Mouse (Mus musculus): Measurements from ENCODE around the gene Hspb3. TPM values are rescaled to one million over a fixed set of nuclear protein-coding genes. Genes with fewer than 3 reads are reported as not detected.
A peak's percentile ranks its signal among the peaks of the same experiment; 100 is the strongest.

Gene Hspb3
- total RNA-seq (2021) = not detected
- long read RNA-seq, experiment 1 = 0 reads
- long read RNA-seq, experiment 2 = 0 reads

DNA sequence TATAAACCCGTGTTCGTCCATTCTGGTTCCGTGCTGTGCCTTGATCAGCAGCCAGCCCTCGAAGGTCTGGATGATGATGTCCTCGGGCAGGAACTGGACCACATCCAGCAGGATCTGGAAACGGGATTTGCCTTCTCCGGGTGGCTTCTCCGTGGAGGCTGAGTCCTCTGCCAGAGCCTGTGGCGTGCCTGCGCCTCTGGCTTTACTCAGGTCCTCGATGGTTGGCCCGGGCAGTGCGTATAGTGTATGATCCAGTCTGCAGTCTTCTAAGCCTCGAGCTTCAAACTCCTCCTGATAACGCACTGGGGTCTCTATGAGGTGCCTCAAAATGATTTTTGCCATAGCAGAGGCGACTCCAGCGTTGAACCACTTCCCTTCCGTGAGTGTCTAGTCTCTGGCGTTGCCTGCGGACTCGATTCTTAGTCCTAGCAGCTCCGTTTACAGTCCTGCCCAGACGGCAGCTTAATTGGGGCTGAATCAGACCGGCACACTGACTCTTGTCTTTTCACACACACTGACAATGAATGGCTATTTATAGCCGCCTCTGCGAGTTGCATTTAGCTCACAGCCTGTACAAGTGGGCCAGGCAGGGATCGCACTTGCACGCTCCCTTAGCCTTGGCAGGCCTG is at the start of gene Hspb3:
Gene Hspb3 (minus strand): TSS at position 526 of the 629 bp plus-strand sequence.
- peak; percentile 5 to 24 for DNase-seq (ENCODE audit: low spot score in 2 of 2)

DNA sequence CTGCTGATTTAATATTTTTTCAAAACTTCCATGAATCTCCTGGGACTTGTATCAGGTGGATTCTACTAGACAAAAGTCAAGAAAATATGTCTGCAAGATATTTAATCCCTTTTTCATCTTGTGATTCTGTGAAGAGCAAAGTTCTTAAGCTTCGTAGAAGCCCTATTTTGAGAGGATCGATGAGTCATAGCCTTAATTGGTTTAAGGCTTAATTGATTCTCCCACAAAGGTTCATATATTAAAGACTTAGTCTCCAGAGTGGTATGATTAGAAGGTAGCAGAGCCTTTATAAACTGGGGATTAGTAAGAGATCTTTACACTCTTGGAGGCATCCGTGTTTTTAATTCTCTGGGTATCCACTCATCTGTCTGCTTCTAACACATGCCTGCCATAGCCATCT is 49.7 kb upstream of the Hspb3 start:
- DNase-seq (ENCODE audit: low spot score in 2 of 2) = no peak

DNA sequence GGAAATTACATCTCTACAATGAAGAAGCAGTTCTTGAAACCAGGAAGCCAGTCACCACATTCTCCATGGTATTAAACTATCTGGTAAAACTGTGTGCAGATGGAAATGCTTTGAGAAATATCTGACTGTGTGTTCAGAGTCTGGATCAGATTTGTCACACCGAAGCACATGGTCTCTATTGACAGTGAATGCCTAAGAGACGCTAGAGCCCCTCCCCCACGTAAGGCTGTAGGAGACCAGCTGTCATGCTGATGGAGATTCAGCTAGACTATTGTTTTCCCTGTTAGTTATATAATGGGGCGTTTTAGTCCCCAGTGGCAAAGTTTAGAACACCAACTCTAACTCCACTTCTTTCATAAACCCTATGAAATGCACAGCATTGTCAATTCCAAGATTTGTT is 42.7 kb upstream of the Hspb3 start:
- DNase-seq (ENCODE audit: low spot score in 2 of 2) = no peak

DNA sequence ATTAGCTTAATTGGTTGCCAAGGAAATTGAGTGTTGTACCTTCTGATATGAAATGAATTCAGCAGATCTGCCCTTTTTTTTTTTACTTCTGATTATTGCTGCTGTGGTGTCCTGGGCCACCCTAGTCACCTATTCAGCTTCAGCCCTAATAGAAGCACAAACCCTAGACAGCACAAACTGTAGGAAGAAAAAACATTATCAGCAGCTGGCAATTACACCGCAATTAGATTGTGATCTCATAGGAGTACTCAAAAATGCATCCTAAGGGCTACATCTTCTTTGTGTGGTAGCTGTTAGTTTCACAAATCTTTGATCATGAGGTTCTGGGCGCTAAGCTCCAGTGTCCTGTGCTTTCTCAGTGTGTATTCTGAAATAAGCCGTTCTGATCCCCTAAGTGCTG is 37.7 kb upstream of the Hspb3 start:
- DNase-seq (ENCODE audit: low spot score in 2 of 2) = no peak

DNA sequence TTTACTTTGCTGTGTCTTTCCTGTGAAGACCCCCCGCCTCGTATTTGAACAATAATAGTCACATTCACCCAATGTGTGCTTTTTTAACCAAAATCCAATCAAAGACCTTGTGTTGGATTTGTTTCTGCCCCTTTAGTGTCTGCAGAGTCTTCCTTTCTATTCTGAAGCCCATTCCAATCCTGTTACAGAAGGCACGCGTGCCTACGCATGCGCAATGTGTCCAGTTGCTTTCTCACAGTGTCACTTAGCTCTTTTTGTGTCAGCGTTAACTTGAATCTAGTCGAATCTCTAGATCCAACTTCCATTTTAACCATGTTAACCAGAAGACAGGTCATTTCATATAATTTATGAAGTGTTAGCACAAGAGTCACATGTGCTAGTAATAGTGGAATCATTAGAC is 36.5 kb upstream of the Hspb3 start:
- no peak for DNase-seq (ENCODE audit: low spot score in 2 of 2)

DNA sequence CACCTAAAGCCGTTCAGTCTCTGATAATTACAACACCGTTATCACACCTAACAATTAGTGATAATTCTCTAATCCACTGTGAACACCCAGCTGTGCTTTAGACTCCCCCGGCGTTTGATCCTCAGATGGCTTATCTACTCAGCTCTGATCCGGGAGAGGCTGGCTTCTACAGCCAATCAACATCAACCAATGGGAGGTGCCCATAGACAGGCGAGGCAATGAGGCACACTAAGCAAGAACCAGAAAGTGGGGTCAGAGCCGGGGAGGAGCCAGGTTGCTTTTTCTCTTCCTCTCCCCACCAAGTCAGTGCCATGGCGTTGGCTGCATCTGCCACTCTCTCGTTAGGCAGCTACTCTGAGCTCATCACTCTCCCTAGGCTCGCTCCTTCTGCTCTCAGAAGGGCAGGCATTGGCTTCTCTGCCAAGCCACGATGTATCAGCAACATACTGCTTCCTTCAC is 36.0 kb upstream of the Hspb3 start:
- no peak for DNase-seq (ENCODE audit: low spot score in 2 of 2)

DNA sequence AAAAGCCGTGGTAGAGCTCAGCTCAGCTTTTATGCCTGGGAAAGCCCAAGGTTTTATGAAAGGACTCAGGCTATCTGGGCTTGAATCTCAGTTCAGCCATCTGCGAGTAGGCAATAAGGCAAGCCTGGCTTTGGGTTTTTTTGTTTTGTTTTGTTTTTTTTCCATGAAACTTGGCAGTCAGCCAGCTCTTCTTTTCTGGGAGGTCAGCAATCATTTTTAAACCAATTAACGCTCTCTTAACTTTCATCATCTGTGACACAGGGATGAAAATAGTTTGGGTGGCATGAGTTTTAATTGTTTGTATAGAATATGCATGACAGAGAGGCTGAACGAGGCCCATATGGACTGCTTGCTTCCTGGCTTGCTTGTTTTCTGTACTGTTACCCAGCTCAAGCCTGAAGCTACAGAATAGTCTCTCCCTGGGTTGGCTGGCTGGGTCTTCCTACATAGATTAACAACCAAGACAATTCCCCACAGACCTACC is 33.4 kb upstream of the Hspb3 start:
- no peak for DNase-seq (ENCODE audit: low spot score in 2 of 2)

DNA sequence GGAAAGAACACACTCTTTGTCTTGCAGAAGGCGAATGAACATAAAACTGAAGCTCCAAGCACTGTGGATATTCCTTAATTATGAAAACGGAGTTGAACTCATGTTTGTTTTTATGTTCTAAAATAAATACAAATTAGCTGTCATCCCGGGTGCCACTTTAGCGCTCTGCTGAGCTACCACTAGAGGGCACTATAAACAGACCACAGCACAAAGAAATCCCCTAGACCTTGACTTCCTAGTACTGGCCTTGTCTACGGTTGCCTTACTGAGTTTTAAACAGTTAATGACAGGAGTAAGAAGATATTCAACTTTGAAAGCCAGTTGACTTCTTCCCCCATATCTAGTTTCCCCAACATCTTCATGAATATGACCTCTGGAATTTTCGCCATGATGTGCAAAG is 29.9 kb upstream of the Hspb3 start:
- peak in 1 of 2 experiments; percentile 19 for DNase-seq (ENCODE audit: low spot score in 2 of 2)

DNA sequence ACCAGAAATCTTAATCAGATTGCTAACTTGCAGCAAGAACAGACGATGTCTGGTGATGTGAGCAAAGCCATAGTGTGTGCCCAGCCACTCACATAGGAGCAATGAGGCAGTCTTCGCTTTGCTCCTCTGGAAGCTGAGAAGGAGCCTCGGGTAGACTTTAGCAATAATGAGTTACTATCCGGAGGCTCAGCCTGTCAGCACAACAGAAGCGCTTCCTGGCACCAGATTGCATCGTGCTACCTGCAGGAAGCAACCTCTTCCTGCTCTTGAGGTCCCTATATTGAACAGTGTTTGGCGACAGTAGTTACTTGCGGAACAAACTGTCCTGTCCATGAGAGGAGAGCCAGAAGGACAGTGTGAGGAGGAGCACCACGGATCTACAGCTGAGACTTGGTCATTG is 28.2 kb upstream of the Hspb3 start:
- no peak for DNase-seq (ENCODE audit: low spot score in 2 of 2)

DNA sequence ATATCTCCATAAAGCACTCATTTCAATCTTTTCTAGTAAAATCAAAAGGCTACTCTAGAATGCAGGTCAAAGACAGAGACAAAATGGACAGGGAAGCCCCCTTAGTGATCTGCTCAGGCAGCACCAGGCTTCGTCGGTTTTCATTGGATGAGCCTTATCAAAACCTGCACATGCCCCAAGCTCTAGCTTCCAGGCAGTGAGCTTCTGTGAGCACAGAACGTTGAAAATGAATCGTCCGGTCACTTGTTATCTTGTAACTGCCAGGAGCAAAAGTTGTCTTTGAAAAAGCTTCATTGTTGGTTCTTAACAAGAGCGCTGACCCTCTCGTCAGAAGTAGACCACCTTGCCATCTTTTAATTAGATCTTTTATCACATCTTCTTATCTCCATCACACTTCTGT is 26.4 kb upstream of the Hspb3 start:
- no peak for DNase-seq (ENCODE audit: low spot score in 2 of 2)

DNA sequence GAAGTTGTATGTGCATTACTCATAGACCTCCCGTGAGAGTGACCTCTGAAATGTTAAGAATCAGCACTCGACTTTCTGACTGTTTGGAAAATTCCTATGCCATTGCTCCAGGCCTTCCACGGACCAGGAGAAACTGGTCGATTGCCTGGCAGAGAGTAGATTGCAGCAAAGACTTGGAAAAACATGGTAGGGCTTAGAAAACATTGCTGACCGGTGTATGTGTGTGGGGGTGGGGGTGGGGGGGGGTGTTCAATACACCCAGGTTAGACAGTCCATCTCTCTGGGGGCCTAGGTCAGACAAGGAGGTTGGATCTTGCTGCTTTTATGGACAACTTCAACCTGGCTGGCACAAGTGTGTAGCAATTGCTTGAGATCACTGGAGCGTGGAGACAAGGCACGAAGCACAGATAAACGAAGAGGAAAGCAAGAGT is 23.2 kb upstream of the Hspb3 start:
- no peak for DNase-seq (ENCODE audit: low spot score in 2 of 2)

DNA sequence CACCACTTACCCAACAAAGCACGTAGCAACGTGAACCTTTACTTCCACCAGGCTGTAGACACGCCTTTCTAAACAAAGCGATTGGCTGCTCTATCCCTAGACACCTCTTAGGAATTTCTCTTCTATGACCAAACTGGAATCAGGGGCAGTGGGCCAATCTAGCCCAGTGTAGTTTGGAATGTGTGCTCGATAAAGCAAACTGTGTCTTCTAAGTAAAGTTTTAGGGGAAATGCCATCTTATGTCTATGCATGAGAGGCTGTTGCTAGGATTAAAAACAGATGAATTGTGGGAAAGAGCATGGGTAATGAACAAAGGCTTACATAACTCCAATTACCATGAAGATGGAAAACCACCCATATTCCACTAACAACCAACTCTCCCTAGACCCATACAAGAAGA is 19.3 kb upstream of the Hspb3 start:
- DNase-seq (ENCODE audit: low spot score in 2 of 2) = no peak

DNA sequence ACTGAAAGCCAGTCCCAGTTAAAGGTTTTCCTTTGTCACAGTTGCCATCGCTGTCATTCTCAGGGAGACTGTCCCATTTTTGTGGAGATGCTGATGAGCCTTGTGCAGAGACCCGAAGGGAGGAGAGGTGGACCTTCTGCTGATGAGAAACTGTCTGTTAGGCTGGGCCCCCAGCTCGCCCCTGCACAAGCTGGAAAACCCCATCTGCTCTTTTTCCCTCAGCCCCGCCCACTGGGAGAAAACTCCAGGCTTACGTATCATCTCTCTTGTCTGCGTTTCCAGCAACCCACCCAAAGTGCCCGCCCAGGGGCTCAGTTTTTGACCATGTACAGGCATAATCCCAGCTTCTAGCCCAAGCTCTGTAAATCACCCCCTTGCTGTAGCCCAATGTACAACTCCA is 17.2 kb upstream of the Hspb3 start:
- no peak for DNase-seq (ENCODE audit: low spot score in 2 of 2)

DNA sequence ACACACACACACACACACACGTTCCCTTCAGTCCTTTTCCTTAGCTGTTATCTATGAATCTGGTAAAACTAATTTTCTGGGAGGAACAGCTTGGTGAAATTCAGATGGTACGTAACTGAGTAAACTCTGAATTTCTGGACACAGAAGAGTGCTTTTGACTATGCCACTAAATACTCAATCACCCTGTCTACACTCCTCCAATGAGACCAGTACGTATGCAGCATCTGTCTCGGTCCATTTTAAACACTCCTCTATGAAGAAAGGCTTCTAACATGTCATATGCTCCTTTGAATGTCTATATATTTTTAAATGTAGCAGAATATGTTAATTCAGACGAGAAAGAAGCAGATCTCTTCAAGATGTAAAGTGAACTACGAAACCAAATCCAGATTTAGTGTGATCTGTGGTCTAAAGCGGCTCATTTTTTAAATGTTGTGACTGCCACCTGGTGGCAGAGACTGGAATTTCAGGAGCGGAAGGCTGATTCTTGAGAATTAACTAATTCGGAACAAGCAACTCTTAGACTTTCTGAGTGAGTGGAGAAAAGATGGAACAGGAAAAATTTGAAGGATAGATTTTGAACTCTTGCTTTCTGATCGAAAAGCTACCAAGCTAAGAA is 6.1 kb upstream of the Hspb3 start:
- DNase-seq (ENCODE audit: low spot score in 2 of 2) = peak; percentile 43 to 73

DNA sequence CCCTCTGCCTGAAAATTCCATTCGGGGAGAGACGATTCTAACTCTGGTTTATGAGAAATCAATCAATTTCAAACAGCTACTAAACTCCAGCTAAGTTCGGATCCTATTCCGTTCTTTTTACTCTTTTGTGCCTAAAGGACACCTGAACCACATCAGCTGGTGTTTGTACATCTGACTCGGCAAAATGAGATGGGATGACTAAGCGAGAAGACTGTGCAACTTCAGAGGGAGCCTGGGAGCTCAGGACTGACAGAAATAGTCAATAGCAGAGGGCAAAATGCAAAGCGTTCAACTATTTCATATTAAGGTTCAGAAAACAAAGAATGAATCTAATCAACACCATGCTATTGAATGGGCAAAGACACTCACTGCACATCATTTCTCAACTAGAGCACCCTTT is 407 bp upstream of the Hspb3 start:
- no peak for DNase-seq (ENCODE audit: low spot score in 2 of 2)

DNA sequence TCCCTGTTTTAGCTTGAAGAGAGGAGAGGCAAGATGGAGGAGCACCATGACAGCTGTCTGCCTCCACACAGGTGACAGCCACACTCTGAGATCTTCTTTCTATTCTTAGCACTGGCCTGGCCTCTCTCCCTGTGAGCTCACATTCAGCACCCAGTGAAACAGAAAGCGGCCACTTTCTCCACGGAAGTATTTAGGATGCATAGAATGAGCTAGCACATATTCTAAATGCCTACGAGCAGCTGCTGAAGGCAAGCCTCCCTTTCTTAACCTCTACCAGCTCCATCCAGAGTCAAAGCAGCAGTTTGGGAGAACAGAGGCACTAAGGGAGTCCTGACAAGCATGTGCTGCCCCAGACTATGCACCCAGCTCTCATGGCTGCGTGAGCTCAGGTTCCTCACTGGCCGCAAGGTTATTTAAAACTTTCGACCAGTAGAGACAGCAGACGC is 1.6 kb downstream of the Hspb3 start:
- DNase-seq (ENCODE audit: low spot score in 2 of 2) = no peak

DNA sequence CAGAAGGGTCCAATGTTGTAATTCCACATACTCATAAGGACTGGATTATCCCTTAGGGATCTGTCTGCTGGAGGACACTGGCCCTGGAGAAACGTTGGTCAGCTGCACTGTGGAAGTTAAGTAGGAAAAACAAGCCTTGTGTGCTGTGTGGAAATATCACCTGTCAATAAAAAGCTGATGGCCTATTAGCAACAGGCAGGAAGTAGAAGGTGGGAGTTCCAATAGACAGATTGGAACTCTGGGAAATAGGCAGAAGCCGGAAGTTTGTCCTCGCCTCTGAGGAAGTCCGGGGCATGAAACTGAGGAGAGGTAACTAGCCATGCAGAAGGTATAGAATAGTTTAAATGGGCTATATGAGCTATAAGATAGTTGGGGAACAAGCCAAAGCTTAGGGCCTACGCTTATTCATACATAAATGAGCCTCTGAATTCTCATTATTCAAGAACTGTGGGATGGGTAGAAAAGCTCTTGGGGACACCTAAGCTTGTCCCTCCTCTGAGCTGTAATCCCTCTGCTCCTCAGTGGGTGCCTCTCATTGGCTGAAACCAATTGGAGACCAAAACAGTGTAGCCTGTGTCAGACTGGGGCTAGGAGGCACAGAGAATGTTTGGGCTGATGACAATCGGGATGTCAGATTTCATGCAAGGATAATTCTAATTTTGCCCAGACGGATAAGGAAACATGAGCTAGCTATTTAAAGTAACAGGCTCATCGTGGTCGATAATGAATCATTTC is 2.7 kb downstream of the Hspb3 start:
- DNase-seq (ENCODE audit: low spot score in 2 of 2) = no peak

DNA sequence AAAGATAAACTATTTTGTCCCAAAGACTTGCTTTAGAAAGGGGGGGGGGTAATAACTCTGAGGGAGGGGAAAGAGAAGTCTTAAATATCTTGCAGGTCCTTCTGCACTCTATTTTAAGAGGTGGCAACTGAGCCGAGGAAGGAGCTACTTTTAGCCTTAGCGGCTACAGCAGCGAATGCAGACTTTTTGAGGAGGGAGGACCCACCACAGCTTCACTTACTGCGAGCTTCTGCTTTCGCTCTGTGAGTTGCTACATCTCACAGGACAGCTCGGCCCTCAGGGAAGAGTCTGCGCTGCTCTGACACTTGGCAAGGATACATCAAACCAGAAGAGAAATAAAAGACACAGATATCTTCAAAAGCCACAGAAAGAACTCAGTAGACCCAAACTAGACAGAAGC is 6.3 kb downstream of the Hspb3 start:
- DNase-seq (ENCODE audit: low spot score in 2 of 2) = no peak

DNA sequence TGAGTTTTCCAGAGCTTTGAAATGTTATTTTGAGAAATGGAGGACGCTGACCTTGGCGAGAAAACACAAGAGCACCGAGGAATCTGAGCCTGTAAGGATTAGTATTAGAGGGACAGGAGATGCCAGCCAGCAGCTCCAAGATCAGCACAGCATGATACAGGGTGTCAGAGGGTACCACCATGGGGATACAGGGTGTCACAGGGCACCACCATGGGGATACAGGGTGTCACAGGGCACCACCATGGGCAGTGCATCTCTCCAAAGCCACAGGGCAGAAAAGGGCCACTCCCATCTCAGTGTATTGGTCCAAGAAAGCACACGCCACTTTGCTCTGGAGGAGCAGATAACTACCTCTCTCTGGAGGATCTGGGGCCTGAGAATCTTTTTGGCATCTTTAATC is 6.8 kb downstream of the Hspb3 start:
- DNase-seq (ENCODE audit: low spot score in 2 of 2) = no peak

DNA sequence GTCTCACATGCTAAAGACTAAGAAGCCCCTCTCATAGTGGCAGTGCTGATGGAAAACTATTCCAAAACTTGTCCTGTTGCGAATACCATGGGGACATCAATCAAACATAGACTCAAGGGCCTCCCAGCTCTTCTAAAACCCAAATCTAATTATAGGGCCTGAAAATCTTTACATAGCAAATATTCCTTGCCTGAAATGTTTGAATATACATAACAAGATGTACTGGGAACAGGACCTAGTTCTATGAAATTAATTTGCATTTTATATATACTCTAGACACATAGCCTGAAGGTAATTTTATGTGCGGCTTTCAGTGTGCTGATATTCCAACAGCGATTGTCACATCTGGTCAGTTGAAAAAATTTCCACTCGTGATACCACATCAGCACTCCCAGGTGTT is 8.0 kb downstream of the Hspb3 start:
- DNase-seq (ENCODE audit: low spot score in 2 of 2) = no peak

DNA sequence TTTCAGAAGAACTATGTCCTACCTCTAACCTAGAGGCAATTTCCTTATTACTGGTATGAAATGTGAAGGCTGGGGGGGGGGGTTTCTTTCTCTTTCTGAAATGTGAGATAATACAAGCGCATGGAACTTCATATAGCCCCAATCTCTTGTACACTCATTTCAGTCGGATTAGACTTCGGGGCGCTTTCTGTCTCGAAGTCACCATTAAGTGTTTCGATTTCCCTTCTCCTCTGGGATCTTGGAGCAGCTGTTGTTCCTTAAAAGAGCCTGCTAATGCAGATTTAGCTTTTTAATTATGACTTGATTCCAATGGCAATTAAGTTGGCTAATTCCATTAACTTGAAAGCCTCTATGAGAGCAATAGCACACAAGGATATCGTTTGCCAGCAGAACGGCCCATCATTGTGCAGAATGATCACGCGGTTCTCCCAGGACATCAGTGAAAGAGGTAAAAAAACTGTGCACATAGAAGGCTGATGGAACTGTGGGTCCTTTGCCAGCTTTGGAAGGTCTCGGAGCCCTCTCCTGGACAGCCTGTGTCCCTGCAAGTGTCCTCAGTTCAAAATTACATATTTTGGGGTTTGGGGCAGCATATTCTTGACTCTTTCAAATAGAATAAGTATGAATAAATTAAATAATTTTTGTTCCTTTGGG is 22.4 kb downstream of the Hspb3 start:
- DNase-seq (ENCODE audit: low spot score in 2 of 2) = no peak

DNA sequence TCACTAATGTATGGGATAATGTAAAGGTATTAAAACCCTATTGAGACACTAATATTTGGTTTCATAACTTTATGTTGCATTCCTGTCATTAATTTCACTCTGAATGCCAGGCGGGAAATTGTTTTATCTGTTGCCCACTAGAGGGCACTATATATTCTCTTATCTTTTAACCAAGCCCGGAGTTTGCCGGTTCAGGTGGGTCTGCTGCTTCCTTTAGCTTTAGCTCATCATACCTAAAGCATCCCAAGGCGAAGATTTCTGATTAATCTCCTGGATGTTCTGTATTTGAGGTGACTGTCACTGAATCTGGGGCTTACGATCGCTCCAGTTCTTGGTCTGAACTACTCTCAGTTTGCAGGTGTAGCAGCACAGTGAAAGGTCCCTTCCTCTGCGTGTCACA is 24.6 kb downstream of the Hspb3 start:
- DNase-seq (ENCODE audit: low spot score in 2 of 2) = no peak
